Mouse (Mus musculus): ENCODE measurements at regions not wholly inside any gene's neighbourhood (a gene's known extent, or its start where the extent isn't known, plus 50 kb on each side); places are given as distances from the start of the nearest gene placed in this dataset.
"Not testable (repeated sequence)": the region's sequence is repeated elsewhere in the genome, so short reads cannot be mapped to it uniquely, and the experiment has no call there.

DNA sequence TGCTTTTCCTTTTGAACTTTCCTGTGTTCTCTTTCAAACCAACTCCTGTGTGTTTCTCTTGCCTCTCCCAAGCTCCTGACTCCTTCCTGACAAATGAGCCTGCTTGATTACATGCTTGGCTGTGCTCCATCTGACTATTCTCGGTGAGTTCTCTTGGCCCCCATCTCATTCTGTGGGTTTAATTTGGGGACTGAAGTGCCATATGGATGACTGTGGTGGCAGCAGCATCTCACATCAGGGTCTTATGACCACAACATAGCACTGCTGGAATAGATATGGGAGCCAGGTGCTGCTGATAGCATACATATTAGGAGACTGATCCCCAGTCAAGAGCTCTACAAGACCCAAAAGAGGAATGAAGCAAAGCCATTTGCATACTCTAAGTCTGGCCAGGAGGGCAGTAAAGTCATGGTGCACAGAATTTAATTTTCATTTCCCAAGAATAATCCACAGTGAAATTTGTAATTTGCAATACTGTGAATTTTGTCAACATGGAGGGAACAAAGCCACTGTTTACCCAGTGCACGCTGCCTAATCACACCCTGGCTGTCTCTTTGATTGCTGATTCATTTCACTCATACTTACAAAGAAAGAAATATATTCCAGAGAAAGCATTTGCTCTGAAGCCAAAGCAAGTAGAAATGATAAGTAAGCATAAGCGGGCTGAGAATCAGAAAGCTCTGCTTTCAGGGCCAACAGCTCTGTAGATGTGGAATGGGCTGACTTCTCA lies 1478.4 kb upstream of the Gm7489 start:
- no peak for DNase-seq

DNA sequence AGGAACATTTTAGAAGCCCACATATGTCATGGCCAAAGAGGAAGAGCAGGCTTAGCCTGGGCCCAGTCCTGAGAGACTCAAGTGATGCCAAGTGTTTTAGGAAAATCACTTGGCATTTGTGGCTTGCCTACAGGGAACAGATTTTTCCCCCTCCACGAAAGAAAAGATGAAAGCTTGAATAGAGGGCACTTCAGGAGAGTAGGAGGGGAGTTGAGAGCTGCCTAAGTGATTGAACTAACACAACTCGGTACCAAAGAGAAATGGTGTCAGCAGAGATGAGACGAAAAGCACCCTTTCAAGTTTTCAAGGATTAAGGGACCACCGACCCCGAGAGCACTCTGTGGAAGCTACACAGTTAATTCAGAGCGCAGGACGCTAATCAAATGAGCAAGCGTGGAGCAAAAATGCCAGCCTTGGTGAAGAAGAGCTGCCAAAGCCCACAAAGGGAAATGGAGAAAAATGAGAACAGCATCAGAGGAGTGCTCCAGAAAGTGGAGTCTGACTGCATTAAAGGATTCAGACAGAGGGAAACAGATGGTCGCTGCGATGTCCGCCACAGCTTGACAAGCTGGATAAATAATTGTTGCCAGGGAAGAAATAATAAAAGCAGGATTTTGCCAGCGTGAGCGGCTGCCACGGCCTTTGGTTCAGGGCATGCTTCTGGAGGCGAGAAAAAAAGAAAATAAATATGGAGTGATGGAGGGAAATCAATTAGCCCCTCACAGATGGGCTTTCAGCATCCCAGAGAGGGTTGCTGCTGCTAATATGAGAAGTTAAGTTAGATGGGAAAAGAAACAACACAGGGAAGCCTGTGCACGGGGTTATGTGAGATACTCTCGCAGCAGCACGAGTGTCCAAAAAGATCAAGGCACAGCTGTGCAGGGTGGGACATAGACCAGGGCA lies 1471.6 kb upstream of the Gm7489 start:
- DNase-seq, result peak; percentile 94

DNA sequence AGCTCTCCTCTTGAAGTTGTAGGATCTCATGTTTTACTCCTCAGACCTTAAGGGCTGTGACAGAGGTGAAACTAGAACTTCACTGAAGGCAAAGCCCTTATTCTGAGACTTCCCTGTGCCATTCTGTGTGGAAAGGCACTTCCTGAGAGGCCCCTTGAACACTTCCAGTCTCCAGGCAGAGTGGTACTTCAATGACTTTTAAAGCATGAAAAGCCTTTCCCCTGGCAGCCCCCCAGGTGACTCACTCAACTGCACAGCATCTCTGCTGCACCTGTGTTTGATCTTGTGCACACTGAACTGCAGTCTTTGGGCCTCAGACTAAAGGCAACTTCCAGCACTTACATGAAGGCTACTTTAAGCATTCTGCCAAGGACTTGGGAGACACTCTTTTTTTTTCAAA lies 1458.7 kb upstream of the Gm7489 start:
- DNase-seq, result no peak

DNA sequence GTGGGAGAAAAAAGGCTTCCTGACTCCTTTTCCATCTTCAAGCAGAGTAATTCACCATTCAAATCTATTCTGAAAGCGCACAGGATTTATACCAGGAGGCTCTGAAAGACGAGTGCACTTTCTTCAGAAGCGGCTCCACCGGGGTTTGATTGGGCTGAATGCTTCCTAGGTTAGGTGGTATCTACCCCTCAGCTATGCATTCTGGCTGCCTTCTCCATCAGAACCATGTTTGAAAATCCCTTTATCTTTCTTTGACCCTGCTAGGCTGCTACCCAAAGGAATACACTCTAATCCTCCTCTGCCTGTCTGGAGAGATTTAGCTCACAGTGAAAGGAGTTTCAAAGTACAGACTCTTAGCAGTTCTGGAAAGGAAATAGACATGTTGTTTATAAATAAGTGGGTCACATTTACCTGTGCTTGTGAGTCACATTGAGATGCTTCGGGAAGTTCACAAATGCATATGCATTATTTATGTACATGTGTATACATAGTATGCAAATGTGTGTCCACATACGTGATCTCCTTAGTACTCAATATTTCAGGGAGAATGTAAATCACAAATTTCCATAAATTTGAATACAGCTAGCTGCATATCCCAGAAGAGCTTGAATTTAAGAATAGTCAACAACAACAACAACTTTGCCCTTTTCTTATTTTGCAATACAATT lies 1454.1 kb upstream of the Gm7489 start:
- DNase-seq, result no peak

DNA sequence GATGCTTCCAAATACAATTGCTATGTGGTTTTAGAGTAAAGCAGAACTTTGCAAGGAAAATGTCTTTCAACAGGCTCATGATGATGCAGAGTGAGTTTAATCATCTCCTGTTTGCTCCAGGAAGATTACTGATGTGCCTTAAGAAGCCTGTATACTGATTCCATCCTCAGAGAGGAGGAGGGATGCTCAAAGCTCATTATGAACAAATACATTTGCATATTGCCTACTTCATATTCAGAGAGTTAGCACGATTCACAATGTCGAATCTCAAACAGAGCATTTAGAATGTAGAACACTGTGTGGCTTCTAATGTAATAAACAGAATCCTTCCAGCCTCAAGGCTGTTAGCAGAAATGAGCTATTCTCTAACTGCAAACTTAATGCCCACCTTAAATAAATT lies 1451.1 kb upstream of the Gm7489 start:
- no peak for DNase-seq

DNA sequence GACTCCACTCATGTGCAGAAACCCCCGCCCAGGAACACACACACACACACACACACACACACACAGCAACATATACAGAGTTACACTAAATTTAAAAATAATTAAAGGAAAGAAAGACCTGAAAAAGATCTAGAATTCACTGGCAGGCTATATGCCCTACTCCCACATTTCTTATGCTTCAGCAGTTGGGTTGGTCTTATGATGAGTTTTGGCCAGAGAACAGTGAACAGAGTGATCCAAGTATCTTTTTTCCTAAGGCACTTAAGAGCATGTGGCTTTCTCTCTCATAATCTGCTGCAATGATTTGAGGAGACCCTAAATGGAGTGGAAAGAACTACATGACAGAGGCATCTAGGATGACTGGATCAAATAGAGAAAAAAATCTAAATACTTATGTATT lies 1446.3 kb upstream of the Gm7489 start:
- DNase-seq, result no peak

DNA sequence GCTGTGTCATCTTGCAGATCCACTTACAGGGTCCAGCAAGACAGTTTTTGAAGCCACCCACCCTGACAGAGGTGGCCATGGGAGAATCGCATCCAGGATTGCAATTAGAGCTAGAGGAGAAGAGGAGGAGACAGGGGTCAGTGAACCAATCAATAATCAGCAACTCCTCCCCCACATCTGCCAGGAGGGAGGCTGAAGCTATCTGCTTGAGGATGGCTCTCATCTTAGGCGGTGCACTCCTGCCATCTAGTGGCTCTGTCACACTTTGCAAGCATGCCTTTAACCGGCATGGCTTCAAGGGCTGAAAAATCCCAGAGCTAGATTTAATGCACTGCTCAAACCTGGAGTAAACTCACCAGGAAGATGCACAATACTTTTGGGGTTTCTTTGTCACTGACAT lies 1425.9 kb upstream of the Gm7489 start:
- peak; percentile 89 for DNase-seq

DNA sequence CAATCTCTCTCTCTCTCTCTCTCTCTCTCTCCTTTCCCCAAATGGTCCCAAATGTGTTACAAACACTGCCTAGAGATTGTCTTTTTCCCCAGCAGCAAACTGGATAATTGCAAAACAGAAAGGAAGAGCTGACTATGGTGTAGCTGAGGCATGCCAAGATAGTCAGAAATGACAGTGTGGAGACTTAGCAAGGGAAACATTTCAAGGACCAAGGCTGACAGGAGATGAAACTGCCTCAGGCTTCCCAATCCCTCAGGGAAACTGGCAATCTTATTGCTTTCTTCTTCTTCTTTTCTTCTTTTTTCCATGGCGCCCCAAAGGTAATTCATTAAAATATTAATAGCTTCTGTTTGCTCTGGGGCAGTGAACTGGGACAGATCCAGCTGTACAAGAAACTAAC lies 1425.4 kb upstream of the Gm7489 start:
- no peak for DNase-seq

DNA sequence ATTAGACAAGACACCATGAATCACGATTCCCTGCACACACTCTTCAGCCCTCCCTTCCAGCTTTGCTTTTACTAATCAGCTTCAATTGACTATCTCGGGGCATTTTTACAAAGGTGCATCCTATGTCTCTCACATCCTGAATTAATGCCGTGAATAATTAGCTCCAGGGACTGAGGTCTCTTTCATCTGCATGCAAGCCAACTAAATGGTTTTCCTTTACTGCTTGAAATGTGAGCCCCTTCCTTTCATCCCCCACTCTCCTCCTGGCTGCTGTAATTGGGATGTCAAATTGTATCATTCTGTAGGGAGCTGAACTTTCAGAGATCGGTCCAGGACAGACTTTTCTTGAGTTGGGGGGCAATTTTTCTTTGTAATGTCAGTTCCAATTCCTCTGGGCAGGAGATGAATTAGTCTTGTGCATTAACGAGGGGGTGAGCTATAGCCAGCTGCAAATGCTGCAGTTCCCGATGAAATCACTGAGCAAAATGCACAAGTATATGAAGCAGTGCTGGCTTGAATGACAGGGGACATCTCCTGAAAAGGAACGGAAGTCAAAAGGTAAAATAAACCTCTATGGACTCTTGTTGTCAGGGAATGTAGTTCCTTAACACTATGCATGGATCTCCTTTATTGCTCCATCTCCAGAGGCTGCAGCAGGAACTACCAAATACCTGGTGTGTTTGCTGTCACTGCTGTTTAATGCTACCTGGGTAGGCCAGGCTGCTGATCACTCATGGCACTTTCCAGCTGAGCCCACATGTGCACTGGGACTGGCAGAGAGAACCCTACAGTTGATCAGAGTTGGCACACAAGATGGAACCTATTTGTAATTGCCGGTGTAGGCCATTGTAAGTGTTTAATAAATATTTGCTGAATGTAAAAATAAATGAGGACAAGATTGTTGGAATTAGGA lies 1420.2 kb upstream of the Gm7489 start:
- no peak for DNase-seq

DNA sequence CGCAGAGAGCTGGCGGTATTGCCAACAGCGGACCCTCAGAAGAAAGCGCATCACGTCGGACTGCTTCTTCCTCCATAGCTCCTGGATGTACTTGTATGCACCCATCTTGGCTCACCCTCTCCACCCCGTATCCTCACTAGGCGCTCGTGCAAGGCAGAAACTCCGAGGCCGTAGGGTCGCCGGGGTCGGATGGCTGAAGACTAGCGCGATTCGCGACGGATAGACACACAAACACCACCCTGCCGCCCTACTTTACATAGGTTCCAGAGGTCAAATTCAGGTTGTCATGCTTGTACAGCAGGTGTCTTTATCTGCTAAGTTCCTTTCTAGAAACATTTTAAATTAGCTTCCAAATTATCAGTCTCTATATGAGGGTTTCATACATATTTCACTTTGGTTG lies 1406.6 kb upstream of the Gm7489 start:
- DNase-seq, result not testable (repeated sequence)

DNA sequence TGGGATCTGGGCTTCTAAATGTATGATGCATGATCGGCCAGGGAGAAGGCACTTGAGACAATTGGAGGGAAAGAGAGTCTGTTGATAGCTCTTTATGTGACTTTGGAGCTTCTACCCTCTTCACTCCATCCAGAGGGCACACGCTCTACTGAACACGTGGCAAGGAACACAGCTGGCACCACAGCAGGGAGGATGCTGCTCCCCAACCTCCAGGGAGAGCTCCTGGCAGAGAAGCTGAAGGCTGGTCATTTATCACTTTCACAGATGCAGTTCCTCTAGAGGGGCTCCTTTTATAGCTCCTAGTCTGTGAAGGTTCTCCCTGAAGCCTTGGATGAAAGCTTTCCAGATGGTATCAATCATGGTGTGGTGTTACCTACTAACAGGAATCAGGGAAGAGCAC lies 1403.9 kb upstream of the Gm7489 start:
- no peak for DNase-seq

DNA sequence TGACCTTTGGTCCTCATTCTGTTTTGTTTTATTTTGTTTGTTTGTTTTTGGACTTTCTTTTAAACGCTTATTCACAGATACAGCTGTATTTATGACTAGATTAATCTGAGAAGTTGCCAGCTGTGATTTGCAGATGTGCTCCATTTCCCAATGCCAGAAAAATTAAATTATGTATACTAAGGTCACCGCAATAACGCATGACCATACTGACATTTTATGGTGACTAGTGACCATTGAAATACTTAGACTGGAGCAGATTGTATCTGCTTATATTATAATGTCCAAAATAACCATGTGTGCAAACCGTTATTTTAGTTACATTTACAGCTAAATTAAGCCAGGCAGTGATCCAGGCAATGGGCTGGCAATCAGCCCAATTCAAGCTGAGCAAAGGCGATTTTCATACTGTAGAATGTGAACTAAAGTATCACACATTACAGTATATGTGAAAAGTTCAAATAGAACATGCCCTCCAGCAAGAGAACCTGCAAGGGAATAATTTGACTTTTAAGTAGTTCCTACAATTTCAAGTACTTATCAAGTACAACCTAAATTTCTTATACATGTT lies 1401.0 kb upstream of the Gm7489 start:
- DNase-seq, result no peak

DNA sequence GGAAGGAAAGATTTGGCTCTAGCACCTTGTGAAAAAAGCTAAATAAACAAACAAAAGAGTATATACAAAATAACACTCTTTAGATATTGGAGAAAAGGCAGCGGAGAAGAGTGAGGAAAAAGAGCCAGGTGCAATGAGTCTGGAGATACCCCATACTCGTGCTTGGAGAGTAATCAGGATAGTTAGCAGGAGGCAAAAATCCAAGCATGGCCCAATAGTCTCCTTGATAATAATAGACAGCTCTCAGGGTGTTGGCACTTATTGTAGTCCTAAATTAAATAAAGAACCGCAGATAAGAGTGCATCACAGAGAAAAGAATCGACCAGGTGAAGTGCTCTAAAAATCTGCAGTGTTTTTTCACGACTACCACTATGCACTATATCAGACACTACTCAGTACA lies 1400.4 kb upstream of the Gm7489 start:
- no peak for DNase-seq

DNA sequence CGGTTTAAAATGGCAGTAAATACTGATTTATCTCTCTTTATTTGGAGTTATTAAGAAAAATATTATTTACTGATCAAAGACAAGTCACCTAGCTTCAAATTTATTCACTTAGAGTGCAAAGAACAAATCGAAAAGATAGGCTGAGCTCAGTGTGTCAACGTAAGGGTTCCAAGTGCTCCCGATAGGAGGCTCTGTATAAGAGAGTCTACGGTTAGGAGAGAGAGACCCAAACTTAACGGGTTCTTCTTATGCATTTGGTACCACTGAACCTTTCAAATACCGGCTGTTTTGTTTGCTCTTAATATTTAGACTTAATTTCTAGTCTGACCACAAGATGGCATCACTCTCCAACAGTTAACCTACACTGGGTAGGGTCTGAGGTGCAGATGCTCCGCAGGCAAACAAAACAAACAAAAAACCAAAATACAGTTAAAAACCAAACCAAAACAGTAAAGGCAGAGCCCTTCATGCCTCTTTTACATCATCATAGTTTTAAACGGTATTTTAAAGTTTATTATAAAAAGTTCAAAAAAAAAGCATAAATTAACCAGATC lies 1379.4 kb upstream of the Gm7489 start:
- DNase-seq, result no peak

DNA sequence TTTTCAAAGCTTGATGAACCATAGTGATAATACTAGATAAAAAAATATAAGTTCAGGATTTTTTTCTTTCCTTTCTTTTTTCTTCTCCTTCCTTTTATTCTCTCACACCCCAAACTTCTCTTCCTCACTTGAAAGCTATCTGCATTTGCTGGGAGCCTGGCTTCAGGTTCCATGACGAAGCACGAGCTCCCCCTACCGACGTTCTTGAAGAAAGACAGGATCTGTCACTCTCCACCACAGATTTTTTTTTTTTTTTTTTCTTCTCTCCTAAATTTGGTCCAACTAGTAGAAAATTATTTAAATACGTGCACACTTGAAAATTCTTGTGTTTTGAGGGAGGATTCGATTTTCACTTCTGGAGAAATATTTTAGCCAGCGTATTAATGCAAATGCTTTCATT lies 1377.8 kb upstream of the Gm7489 start:
- peak; percentile 10 for DNase-seq

DNA sequence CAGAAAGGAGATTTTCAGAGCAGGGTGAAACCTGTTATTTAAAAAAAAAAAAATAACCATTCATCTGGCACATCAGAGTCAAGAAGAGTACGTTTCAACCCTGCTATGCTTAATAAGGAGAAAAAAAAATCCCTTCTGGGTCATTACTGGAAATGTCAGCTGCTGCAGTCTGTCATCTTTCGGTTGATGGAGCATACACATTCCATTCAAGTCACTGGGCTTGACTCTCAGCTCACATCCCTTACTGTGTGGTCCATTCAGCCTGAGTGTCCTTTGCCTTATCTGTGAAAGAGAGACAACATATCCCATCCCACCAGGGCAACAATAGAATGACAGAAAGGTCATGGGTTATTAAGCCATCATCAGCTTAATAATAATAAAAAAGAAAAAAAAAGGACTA lies 1376.1 kb upstream of the Gm7489 start:
- no peak for DNase-seq

DNA sequence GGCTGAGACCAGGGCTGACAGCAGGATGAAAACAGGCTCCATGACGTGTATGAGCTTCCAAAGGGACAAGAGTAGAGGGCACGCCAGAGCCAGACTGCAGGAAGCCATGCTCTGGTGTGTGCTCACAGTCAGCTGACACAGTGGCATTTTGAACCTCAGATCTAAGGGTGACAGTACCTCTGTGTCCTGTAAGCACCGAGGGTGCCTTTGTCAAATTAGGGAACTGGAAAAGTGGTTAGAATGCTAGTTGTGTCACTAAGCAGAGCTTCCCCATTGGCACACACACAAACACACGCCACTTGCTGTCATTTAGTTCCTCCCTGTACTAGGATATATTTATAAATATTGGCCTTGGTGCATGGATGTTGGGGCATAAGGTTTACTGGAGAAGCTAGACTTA lies 1374.6 kb upstream of the Gm7489 start:
- DNase-seq, result no peak

DNA sequence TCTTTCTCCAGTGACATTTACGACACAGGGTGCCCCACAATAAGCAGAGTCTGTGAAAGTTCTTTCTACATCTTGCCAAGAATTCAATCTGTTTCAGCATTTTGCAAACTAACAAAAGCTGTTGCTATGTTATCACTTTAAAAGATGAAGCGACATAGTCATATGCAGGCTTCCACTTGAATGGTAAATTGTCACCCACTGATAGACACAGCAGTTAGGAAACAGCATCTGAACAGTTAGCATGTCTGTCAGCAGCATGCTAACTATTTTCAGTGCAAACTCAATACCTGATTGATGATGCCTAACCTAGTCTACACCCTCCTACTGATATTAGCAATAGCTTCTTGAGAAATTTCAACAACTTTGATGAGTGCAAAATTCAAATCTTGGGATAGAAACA lies 1348.1 kb upstream of the Gm7489 start:
- DNase-seq, result no peak

DNA sequence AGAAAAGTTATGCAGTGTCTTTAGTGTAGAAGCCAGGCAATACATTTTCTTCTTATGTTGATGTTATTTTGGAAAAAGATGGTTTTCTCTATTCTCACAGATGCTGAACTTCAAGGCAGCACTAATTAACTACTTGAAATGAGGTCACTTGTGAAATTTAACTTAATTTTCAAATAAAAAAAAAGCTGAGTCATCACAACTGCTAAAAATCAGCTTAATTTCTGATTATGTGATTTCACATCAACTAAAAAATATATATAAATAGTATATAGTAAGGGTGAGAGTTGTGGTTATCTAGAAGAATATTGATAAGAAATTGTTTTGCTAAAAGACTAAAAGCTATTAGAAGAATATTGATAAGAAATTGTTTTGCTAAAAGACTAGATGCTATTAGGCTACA lies 1326.0 kb upstream of the Gm7489 start:
- DNase-seq, result no peak

DNA sequence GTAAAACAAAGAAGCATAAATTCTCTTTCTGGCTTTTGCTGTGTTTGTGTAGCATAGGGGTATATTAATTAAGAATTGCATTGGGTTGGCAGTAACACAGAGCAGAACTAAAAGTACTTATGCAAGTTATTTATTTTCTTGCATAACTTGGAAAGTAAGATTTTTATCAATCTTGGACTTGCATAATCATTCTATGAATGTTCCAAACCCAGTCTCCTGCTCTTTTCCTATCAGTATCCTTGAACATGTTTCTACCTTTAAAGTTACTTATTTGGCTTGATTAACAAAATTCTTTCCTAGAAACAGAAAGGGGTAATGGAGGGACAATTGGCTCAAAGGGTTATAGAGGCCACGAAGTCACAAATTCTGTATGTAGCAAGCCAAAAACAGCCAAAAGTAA lies 1320.6 kb upstream of the Gm7489 start:
- no peak for DNase-seq

DNA sequence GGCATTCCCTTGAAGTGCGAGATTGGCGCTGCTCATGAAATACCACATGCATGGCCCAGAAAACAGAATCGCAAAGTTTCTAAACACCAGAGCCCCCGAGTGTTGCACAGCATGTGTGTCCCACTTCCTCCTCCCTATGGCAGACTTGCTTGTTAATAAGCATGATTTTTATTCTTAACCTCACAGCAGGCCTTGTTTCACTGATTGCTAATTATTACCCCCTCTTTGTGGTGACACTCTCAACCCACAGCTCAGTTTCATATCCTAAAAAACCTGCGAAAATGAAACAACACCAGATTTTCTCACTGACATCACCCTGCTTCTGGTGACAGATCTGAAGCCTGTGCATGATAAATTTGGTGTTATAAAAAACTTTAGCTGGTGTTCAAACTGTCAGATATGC lies 1319.3 kb upstream of the Gm7489 start:
- DNase-seq, result no peak

DNA sequence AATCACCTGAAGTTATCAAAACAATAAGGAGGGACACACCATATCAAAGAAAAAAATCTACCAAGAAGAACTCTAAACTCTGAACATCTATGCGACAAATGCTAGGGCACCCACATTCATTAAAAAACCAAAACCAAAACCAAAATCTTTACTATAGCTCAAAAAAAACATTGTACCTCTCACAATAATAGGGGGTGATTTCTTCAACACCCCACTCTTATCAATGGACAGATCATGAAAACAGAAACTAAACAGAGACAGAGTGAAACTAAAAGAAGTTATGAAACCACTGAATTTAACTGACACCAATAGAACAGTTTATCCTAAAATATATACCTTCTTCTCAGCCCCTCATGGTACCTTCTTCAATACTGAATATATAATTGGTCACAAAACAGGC lies 1314.5 kb upstream of the Gm7489 start:
- no peak for DNase-seq

Data from cerebellum, adult 9-11 months (tissue).